Mouse (Mus musculus) gastrocnemius, postnatal 36 days (tissue): ENCODE measurements at regions not wholly inside any gene's neighbourhood (a gene's known extent, or its start where the extent isn't known, plus 50 kb on each side); places are given as distances from the start of the nearest gene placed in this dataset.

Experiments used
- DNase-seq, 2 experiments: peaks; one replicate each; pipeline ENCODE4 v3.0.0; 2022
- intact Hi-C: fragments of 180-260 bp; cut with DNase I; formaldehyde crosslinking; loops from one replicate; pipeline ENCODE4 v1.15.1; 2025

GRCm38 (mm10) chr11:89153466-89154406 is 80.1 kb downstream of the Gm525 start:
- no peak for DNase-seq
- intact Hi-C loops = no loop called here

GRCm38 (mm10) chr11:89147990-89148389 is 74.3 kb downstream of the Gm525 start:
- no peak for DNase-seq
- intact Hi-C loops = no loop called here

GRCm38 (mm10) chr11:89145281-89145945 is 71.8 kb downstream of the Gm525 start:
- DNase-seq = no peak
- intact Hi-C loops = no loop called here

GRCm38 (mm10) chr11:89142527-89143154 is 69.0 kb downstream of the Gm525 start:
- no peak for DNase-seq
- intact Hi-C loops = no loop called here
